Mouse (Mus musculus): ENCODE results near the gene Ahrr. TPM values are rescaled to one million over a fixed set of nuclear protein-coding genes. Genes with fewer than 3 reads are reported as not detected.

The Ahrr gene
- 0.13 TPM in 1 of 2 replicates, not detected in the other for polyA plus RNA-seq (2015; fragmentation: Nextera tagmentation; extraction: Ambion mirVana)

DNA sequence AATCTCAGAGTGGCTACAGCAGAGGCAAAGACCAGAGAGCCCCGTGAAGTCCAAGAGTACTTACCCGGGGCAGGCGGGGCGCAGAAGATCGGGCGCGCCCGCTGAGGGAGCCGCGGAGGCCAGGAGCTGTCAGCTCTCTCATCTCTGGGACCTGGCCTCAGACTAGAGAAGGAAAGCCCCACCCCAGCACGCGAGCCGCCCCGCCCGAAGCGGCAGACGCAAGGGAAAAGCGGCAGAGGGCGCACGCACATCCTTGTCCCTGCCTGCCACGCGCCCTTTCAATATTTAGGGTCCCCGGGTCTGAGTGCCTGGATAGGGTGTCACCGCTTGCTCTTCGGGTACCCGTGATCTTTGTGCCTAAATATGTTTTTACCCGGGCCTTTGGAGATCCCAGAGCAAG lies at the start of gene Ahrr:
Ahrr (minus strand) TSS at position 165 of the 400 bp plus-strand sequence.
- Histone ChIP-seq H3K27ac (no peak within 1 kb of the TSS), H3K4me2 (peak within 1 kb of the TSS; percentile 46), H3K9ac (no peak within 1 kb of the TSS), H3K4me3 (replicated peaks) (peak within 1 kb of the TSS; percentile 12; the same call in 1 of the 2 replicates), H3K9me3 (replicated peaks) (no peaks in the 10 kb centered on the region), H3K27me3 (peaks cover 23% of the 10 kb centered on the region), H3K4me1 (replicated peaks) (peaks cover 9% of the 10 kb centered on the region), H3K36me3 (no peaks in the 10 kb centered on the region)
- peak; percentile 57 for DNase-seq
- peak; percentile 80 for ATAC-seq (ENCODE audit: low read depth)
- WGBS (ENCODE audit: insufficient replicate concordance): under 1% methylated on average over 27 of the region's 27 CpGs

DNA sequence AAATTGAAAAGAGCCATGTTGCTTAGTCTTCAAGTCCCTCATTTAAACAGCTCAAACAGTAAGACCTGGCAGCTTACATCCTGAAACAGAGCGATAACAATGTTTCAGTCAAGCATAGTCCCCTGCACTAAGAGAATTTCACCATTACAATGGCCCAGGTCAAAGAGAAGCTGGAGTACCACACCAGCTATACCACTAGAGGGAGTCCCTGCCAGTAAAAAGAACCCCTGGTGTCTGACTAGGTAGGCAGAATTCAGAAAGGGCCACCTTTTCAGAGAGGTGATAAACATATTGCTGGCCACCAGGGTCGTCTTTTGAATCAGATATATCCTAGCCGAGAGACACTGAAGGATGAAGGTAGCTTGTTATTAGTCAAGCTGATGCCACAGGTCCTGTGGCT lies 48.9 kb upstream of the Ahrr start:
- DNase-seq (peak; percentile 8), ATAC-seq (ENCODE audit: low read depth) (no peak)
- no peak overlapping the region for H3K9ac ChIP-seq
- no peaks in the 10 kb centered on the region for H3K27me3 ChIP-seq
- H3K4me3 ChIP-seq (replicated peaks): no peak overlapping the region
- H3K4me2 ChIP-seq: no peak overlapping the region
- H3K9me3 ChIP-seq (replicated peaks): no peaks in the 10 kb centered on the region
- WGBS (ENCODE audit: insufficient replicate concordance): 41% methylated on average over 3 of the region's 3 CpGs
- no peak overlapping the region for H3K27ac ChIP-seq
- H3K4me1 ChIP-seq (replicated peaks): no peaks in the 10 kb centered on the region
- H3K36me3 ChIP-seq: peaks cover 73% of the 10 kb centered on the region

DNA sequence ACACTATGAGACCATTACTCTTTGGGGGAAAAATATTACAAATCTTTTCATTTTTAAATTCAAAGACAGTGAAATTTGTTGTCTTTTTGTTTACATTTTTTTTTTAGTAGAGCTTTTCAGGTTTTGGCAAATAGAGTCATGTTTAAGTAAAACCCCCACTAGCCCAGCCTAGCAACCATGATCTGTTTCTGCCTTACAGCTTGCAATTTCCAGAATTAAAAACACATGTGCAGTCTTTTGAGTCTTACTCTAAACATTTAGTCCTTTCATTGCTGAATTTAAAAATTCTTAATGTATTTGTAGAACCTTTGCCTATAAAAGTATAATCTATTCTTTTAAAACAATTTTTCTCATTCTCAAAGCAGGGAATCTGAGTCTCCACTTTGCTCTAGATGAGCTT lies 37.2 kb upstream of the Ahrr start:
- Histone ChIP-seq H3K27ac (no peak overlapping the region), H3K9ac (no peak overlapping the region), H3K4me3 (replicated peaks) (no peak overlapping the region), H3K4me2 (no peak overlapping the region), H3K27me3 (no peaks in the 10 kb centered on the region), H3K9me3 (replicated peaks) (no peaks in the 10 kb centered on the region), H3K36me3 (peaks cover 77% of the 10 kb centered on the region), H3K4me1 (replicated peaks) (no peaks in the 10 kb centered on the region)
- DNase-seq: no peak
- no peak for ATAC-seq (ENCODE audit: low read depth)

DNA sequence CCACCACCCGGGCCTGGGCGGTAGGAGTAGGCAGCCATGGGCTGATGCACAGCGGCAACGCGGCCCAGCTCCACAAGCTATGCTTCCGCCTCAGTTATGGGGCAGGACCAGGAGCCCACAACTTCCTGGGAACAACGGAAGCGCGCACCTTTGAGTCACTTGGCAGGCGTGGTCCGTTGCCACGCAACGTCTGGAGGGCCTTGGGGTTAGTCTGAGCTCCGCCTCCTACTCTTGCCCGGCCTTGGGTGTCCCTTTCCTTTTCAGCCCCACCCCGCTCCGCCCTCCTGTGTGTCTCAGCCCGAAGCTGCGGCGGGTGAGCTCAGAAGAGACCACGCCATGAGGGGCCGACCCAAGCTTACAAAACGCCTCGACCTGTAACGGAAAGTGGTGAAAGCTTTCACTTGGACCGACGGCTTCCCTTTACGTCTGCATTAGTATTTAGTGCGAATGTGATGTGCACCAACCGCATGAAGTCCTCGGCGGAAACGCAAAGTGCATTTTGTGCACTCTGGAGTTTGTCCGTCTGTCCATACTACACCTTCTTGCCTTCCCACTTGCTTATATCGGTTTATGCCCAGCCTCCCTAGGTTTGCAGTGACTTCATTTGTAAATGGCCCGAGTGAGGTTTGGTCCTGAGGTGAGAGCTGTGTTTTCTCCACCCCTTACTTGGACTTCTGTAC lies 25.2 kb upstream of the Ahrr start, which contains the start of gene Pdcd6:
Pdcd6 (minus strand) TSS at position 411 of the 680 bp plus-strand sequence.
- ATAC-seq (ENCODE audit: low read depth): peak; percentile 100
- H3K36me3 ChIP-seq: peaks cover 29% of the 10 kb centered on the region
- no peaks in the 10 kb centered on the region for H3K27me3 ChIP-seq
- peak; percentile 95 for DNase-seq
- H3K9me3 ChIP-seq (replicated peaks): no peaks in the 10 kb centered on the region
- peak within 1 kb of the TSS; percentile 78 for H3K27ac ChIP-seq
- peak within 1 kb of the TSS; percentile 83 for H3K4me2 ChIP-seq
- peak within 1 kb of the TSS; percentile 91 for H3K9ac ChIP-seq
- H3K4me3 ChIP-seq (replicated peaks): peak within 1 kb of the TSS; percentile 95
- WGBS (ENCODE audit: insufficient replicate concordance): under 1% methylated on average over 36 of the region's 36 CpGs
- peaks cover 37% of the 10 kb centered on the region for H3K4me1 ChIP-seq (replicated peaks)

DNA sequence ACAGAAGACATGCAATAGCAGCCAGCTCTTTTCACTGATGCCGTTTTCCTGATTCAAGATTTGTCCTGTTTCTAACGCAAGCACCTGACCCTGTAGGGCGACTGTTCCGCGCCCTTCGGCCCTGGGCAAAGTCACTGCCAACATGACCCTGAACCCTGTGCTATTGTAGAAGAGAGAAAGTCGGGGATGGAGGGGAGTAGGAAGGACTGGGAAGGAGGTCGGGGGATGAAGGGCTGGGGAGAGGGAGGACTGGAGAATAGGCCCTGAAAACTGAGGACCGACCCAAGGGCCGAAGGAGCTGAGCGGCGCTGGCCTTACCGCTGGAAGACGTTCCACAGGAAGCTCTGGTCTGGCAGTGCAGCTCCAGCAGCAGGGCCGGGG lies 24.6 kb upstream of the Ahrr start:
- peak; percentile 29 for ATAC-seq (ENCODE audit: low read depth)
- Histone ChIP-seq H3K27me3 (no peaks in the 10 kb centered on the region), H3K9ac (peak overlapping the region; percentile 91), H3K27ac (peak overlapping the region; percentile 78), H3K4me3 (replicated peaks) (peak overlapping the region; percentile 95), H3K9me3 (replicated peaks) (no peaks in the 10 kb centered on the region), H3K4me2 (peak overlapping the region; percentile 83), H3K36me3 (peaks cover 27% of the 10 kb centered on the region), H3K4me1 (replicated peaks) (peaks cover 37% of the 10 kb centered on the region)
- DNase-seq: no peak
- 1% methylated on average over 15 of the region's 15 CpGs for whole genome bisulfite sequencing (ENCODE audit: insufficient replicate concordance)

DNA sequence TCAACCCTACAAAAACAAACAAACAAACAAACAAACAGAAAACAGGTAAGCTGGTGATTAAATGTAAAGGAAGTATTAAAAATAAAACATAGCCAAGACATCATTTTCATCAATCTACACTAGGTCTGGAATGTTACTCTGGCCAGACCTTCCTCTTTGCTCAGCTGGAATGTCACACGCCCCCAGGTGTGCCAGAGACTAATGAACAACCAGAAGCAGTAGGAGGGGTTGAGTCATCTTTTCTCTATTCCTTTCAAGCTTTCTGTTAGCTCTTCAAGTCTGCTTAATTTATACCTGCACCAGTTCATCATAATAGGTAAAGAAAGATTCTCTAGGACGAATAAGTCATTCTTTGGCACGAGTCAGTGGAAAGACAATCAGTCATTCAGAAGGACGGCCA lies 24.3 kb upstream of the Ahrr start:
- Histone ChIP-seq H3K9me3 (replicated peaks) (no peaks in the 10 kb centered on the region), H3K4me3 (replicated peaks) (peak overlapping the region; percentile 95), H3K9ac (peak overlapping the region; percentile 91), H3K27ac (peak overlapping the region; percentile 78), H3K36me3 (peaks cover 27% of the 10 kb centered on the region), H3K4me1 (replicated peaks) (peaks cover 37% of the 10 kb centered on the region), H3K4me2 (peak overlapping the region; percentile 83), H3K27me3 (no peaks in the 10 kb centered on the region)
- 14% methylated on average over 4 of the region's 4 CpGs for WGBS (ENCODE audit: insufficient replicate concordance)
- no peak for ATAC-seq (ENCODE audit: low read depth)
- DNase-seq: no peak

DNA sequence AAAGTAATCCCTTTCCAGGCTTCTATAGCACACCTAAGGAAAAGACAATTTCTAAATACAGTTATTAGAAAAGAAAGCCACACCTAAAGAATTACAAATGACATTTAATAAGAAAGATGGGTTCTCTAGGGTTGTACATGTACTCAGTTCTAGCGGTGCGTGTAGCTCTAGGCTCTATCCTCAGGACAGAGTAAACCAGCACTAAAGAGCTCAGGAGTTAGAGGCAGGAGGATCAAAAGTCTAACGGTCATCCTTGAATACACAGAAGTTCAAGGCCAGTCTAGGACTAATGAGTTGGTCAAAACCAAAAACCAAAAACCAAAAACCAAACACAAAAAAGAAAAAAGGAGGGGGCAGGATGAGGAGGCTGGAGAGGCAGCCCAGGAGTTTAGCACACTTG lies 22.5 kb upstream of the Ahrr start:
- Histone ChIP-seq H3K36me3 (peaks cover 32% of the 10 kb centered on the region), H3K27ac (no peak overlapping the region), H3K4me3 (replicated peaks) (no peak overlapping the region), H3K27me3 (no peaks in the 10 kb centered on the region), H3K4me1 (replicated peaks) (peaks cover 37% of the 10 kb centered on the region), H3K9me3 (replicated peaks) (no peaks in the 10 kb centered on the region), H3K9ac (no peak overlapping the region), H3K4me2 (no peak overlapping the region)
- ATAC-seq (ENCODE audit: low read depth) (no peak), DNase-seq (no peak)
- WGBS (ENCODE audit: insufficient replicate concordance): 89% methylated on average over 3 of the region's 3 CpGs

DNA sequence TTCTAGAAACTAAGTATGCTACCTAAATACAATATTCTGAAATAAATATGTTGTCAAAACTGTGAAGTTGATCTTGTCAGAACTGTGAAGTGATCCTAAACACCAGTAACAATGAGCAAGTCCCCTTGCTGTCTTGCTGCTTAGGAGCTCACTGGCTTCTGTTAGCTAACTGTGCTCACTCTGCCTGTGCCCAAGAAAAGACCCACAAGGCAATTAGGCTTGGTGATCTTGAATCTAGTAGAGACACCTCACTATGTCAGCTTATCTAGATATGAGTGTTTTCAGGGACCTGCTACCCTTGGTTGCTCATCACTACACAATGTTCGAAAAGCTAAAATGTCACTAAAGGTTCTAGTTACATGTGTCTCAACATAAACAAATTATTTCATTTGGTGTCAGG lies 13.6 kb upstream of the Ahrr start:
- no peak overlapping the region for H3K4me3 ChIP-seq (replicated peaks)
- 90% methylated on average over 1 of the region's 1 CpGs for WGBS (ENCODE audit: insufficient replicate concordance)
- no peaks in the 10 kb centered on the region for H3K27me3 ChIP-seq
- H3K9ac ChIP-seq: no peak overlapping the region
- H3K4me1 ChIP-seq (replicated peaks): no peaks in the 10 kb centered on the region
- no peak overlapping the region for H3K27ac ChIP-seq
- H3K4me2 ChIP-seq: no peak overlapping the region
- DNase-seq (no peak), ATAC-seq (ENCODE audit: low read depth) (no peak)
- H3K36me3 ChIP-seq: peaks cover 72% of the 10 kb centered on the region
- H3K9me3 ChIP-seq (replicated peaks): no peaks in the 10 kb centered on the region

DNA sequence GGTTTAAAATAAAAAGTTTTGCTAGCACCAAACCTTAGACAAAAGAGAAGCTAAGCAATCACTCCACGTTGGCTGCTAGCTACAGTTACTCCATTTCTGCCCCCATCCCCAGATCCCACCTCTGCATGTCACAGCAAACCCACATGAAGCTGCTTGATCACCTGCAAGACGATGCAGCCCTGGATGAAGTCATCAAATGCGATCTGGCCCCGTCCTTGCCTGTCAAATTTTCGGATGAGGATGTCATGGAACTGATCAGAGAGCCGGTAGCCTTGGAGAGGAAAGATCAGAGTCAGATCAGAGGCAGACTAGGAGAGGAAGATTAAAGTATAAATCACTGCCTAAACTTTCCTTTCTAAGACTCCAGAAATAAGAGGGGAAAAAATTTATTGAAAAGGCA lies 13.2 kb upstream of the Ahrr start:
- Histone ChIP-seq H3K4me2 (no peak overlapping the region), H3K9me3 (replicated peaks) (no peaks in the 10 kb centered on the region), H3K27me3 (no peaks in the 10 kb centered on the region), H3K27ac (no peak overlapping the region), H3K9ac (no peak overlapping the region), H3K36me3 (peaks cover 68% of the 10 kb centered on the region), H3K4me3 (replicated peaks) (no peak overlapping the region), H3K4me1 (replicated peaks) (no peaks in the 10 kb centered on the region)
- 78% methylated on average over 6 of the region's 6 CpGs for WGBS (ENCODE audit: insufficient replicate concordance)
- no peak for ATAC-seq (ENCODE audit: low read depth)
- DNase-seq: no peak

DNA sequence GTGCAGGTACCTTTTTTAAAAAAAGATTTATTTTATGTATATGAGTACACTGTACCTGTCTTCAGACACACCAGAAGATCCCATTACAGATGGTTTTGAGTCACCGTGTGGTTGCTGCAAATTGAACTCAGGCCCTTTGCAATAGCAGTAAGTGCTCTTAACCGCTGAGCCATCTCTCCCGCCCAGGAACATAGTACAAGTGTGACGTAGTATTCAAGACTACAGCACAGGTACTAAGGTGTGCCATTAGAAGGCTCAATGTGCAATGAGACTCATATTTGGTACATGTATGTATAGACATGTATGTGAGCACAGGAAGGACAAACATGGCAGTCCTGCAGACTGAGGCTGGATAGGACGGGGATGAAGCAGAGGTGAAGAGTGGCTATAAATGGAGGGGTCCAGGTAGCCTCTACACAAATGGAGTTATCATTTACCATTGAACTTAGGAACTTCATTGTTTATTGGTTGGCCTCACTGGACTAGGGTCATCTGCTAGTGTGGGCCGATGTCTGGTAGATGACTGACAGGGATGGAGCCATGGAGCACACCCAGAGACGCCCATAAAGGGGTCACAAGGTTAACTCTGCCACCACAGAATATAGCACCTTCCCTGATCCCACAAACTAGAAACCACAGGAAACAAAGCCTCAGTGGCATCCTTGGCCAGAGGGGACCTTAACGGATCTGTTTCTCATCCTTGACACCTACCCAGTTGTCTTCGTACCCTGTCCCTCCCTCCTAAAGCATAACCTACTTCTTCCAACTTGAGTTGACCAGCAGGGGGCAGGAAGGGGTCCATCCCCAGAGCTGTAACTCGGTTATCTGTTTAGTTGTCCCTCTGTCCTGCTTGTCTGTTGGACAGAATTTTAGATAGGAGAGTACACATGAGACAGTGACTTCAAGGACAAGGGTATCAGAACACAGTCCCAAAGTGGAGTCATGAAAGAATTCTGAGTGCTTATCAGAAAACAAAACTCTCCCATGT lies 10.2 kb upstream of the Ahrr start:
- ATAC-seq (ENCODE audit: low read depth) (no peak), DNase-seq (no peak)
- no peaks in the 10 kb centered on the region for H3K27me3 ChIP-seq
- H3K4me3 ChIP-seq (replicated peaks): no peak overlapping the region
- H3K4me1 ChIP-seq (replicated peaks): no peaks in the 10 kb centered on the region
- H3K9ac ChIP-seq: no peak overlapping the region
- no peak overlapping the region for H3K4me2 ChIP-seq
- no peaks in the 10 kb centered on the region for H3K9me3 ChIP-seq (replicated peaks)
- H3K27ac ChIP-seq: no peak overlapping the region
- 75% methylated on average over 10 of the region's 10 CpGs for WGBS (ENCODE audit: insufficient replicate concordance)
- peaks cover 44% of the 10 kb centered on the region for H3K36me3 ChIP-seq

DNA sequence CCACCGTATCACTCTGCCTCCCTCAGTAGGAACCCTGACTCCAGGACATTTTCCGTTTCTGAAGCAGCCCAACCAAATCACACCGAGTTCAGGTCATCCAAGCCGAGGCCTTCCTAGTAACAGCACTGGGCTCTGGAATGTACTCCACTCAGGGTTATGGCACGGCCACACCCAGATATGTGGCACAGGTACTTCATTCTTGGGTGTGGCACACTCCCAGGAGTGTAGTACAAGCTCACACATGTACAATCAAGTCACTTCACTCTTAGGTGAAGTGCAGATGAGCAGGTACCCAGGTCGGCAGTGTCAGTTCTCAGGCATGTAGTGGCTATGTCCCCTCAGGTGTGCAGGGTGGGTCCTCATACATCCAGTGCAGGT lies 9.5 kb upstream of the Ahrr start:
- H3K4me1 ChIP-seq (replicated peaks): no peaks in the 10 kb centered on the region
- H3K27ac ChIP-seq: no peak overlapping the region
- H3K27me3 ChIP-seq: no peaks in the 10 kb centered on the region
- 67% methylated on average over 6 of the region's 6 CpGs for WGBS (ENCODE audit: insufficient replicate concordance)
- DNase-seq (no peak), ATAC-seq (ENCODE audit: low read depth) (peak; percentile 45)
- H3K9me3 ChIP-seq (replicated peaks): no peaks in the 10 kb centered on the region
- no peak overlapping the region for H3K9ac ChIP-seq
- no peak overlapping the region for H3K4me2 ChIP-seq
- peaks cover 37% of the 10 kb centered on the region for H3K36me3 ChIP-seq
- no peak overlapping the region for H3K4me3 ChIP-seq (replicated peaks)
